Mouse (Mus musculus) lung, adult 18-20 months (tissue): Measurements from ENCODE around the gene Extl2.

ENCODE experiments used
- DNase-seq, 2 experiments: peaks; one replicate each; pipeline ENCODE4 v3.0.0; 2022; ENCODE audit warnings: mixed read lengths in 2 of 2

Gene Extl2

DNA sequence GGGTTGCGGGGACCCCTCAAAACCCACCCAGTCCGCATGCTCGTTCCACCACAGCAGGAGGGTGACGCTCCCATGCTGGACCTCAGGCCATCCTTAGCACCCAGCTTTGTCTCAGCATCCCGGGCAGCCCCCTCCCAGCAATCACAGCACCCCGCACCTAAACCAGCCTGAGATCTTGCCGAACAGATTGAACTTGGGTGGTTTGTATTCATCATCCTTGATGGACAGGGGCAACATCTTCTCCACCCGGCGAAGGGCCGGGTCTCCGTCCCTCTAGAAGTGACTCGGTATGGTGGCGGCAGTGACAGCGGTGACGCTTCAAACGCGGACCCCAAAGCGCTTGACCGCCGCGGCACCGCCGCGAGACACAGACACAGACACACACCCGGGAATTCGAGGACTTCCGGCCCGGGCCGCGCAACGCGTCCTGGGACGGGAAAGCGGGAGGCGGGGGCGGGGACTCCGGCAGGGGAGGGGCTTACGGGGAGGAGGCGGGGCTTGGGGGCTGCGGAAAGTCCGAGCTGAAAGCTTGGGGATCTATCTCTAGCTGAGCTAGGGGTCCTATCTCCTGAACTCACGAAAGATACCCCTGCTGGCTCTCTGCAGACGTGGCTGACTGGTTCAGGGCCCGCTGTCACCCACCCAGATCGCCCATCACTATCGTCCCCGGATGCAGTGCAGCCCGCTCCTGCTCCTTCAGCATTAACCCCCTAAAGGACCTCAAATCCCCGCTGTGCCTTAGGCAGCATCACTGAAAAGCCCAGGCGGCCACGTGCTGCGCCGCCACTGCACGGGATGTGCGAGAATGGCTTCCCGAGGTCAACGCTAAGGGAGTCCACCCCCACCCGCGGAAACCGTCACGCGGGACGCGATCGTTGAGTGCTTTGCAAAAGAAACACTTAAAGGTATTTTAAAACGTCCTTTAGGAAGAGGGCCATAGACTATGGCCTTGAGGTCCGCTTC lies at the start of gene Extl2, which contains the start of gene Slc30a7:
Gene Extl2 (plus strand): TSS at position 485 of the 963 bp plus-strand sequence.
Gene Slc30a7 (minus strand): TSS at position 429 of the 963 bp plus-strand sequence.
- peak; percentile 80 to 86 for DNase-seq

DNA sequence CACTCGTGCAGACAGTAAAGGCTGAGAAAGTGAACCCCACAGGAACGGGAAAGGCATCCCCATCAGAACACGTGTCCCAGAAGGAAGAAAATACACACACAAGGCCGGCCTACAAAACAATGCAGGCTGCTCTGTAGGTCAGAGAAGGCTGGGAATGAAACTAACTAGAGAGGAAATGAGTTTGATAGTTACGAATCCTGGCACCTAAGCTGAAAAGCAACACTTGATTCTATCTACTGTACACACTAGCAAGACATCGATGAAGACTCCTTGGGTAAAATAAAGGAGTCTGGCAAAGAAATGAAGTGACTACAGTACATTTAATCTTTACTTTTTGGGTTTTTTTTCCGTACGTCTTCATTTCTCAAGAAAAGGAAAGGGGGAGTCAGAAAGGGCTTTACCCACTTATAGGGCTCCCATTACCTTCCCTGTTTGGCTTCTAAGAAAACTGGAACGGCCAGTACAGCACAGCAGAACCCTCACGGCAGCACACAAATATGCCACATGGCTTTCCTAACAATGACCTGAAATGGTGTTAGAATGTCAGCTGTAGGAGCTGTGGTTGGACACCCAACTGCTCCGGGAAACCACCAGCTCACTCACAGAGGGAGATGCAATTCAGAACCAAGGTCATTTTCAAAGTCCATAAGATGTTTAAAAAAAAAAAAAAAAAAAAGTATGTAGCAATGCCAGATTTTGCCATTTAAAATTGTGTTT lies 45.8 kb upstream of the Extl2 start:
- no peak for DNase-seq

DNA sequence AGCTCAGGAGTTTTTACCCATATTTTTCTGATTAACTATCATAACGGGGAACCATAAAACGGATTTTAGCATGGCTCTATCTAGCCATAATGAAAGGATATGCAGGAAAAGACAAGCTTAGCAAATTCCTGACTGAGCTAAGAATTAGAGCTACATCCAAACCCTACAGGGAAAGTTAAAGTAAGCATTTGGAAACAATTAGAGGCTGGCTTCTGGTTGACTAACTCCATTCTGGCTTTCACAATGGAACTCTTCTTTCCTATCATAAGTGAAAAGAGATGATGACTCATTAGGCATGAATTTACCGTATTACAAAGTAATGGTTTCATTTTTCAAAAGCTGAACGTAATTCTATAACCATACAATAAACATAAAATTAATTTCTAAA lies 45.2 kb upstream of the Extl2 start:
- no peak for DNase-seq

DNA sequence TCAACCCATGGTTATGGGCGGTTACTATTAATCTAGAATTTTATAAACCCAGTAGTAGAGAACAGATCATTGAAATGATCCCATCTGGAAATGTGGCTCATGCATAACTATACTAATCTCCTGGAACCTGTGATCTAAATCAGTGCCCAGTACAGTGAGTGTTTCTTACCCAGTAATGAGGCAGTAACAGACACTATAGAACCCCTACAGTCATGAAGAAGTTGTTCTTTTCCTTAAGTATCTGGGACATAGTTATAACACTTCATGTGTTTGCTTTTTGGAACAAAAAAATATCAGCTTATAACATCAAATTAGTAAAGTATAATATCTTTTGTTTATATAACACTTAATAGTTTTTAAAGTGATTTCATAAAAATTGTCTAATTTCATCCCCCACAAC lies 43.7 kb upstream of the Extl2 start:
- no peak for DNase-seq

DNA sequence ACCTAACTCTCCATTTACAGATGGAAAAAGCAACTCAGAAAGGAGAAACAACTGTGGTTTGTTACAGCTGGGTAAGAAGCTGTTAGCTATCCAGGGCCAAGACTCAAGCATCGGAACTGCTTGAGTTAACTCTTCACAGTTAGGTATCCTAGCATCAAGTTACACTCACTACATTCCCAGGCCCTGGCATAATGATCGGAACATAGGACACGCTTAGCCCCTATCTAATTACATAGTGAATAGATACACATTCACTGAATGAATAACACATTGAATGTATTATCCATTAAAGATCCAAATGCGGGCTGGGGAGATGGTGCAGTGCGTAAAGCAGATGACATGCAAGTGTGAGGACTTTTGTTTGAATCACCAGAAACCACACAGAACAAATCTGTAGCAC lies 43.2 kb upstream of the Extl2 start:
- no peak for DNase-seq

DNA sequence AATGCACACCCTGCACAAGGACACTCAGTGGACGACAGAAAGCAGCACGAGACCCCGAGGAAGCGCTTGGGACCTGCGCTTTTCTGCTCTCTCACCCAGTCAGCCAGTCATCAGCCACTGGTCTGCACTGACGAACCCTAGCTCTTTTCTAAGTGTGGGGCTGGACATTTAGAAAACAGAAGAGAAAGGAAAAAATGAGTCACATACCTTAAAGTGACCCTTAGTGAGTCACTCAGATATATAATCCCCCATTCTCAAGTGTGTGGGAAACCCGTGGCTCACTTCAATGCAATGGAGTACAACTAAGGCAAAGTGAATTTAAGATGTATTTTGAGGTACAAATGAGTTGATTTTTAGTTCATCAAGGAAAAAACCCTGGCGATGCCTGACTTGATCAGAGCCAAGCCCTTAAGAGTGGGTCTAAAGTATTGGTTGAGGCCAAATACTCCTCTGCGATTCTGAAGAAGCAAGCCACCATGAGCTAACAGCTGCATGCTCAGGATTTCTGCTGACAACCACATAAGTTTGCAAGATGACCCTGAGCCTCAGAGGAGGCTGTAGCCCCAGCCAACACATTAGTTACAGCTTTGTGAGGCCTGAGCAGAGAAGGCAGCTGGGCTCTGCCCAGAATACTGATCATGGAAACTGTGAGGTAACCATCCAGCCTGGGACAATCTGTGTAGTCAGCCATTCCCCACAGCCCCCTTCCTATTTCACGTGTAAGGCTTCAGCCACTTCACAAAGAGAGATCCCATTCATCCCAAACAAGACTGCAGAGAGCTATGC lies 38.3 kb upstream of the Extl2 start:
- no peak for DNase-seq

DNA sequence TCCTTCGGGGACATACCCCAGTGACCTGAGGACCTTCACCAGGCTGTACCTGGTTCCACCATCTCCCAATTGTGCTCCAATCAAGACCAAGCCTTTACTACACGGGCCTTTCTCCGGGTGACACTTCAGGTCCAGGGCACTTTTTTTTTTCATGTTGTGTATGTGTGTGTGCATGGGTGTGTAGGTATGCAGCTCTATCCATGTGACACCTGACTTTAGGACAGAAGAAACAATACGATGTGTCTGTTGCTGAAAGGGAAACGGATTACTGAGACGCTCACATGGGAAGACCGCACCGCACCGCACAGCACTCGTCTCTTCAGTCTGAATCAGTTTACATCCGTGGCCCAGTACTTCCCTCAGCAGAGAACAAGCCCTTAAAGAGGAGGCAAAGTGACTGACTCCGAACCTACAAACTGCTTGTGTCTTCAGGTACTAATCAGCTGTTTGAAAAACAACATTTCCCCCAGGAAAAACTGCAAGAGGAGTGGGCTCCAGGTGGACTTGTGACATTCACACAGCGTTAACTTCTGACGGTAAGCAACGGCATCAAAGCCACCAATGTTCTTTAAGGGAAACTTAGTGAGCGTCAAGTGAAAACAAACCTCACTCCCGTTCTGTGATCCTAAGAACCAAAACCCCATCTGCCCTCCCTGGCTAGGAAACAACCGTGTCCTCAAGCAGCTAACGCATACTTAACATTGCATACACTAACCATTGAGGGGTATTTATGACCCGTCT lies 36.0 kb upstream of the Extl2 start:
- no peak for DNase-seq

DNA sequence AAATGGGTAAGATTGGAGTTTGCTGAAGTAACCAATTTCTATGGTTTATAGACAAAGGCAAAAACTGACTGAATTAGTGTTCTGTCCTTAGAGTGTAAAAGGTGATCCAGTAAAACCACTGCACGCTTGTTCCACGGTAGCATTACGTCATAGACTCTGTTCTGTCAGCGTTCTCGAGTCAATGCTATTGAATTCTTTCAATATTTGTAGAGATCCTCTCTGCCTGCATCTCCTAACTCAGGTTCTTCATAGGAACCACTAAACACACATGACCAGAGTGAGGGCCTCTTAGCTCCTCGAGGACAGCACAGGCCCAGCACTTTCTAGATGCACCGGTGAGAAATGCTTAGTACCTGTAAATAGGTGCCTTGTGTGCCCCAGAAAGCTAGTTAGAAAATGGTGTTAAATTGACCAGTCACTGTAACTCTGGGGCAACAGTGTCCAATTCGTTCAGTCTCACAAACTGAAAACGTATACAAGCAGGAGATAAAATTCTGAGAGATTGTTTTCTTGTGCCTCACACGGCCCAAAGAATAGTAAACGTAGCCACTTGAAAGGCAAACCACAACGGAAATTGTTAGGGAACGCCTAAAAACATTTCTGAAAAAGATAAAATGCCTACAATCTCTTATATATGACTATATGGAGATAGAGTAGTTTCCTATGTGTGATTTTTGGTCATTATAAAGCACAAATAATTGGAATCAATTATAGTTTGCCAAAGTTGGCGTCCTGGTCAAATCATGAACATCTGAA lies 35.2 kb upstream of the Extl2 start:
- DNase-seq: no peak

DNA sequence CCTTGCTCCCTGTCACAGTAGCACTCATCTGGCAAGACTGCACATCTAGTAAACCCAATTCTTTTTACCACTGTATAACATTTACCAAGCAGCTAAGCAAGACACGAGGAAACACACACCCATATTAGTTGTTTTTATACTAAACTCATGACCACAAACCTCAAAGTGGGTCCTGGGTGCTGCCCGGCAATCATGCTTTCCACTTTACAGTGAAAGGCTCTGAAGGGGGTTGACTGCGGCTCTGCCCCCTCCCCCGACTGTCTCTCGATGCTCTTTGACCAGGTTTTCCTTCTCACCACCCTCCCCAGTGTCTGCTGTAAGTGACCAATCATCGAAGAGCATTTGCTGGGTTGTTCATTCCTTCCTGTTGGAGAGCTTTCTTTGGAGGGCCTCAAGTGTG lies 33.0 kb upstream of the Extl2 start:
- DNase-seq: no peak

DNA sequence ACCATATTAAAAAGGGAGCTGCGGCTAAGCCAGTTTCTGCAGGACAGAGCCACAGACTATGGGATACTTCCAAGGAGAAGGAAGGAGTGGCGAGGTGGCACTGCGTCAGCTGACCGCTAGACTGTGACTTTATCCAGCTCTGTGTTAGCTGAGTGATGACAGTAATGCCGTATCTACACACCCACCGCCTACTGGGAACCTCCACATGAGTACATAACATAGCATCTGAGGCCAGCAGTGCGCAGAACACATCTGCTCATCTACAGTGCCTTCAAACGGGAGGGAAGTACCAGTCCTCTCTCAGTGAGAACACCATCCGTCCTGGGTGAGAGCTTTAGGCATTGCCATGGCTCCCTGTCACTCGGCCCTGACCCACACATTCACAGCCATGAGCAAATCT lies 32.3 kb upstream of the Extl2 start:
- no peak for DNase-seq

DNA sequence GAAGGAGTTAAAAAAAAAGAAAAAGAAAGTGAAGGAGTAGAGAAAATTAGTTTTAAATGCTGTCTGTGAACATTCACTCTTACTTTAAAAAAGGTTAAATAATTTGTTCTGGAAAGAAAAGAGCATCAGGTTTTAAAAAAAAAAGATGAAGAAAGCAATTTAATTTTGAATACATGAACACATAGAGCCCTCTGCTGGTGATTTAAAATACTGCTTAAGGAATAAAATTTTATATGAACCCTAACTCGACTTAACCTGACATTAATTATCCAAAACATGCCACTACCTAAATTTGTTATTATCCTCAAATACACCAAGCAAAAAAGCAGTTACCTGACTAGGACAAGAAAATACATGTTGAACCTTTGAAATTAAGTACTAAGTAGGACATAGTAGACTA lies 28.3 kb upstream of the Extl2 start:
- no peak for DNase-seq

DNA sequence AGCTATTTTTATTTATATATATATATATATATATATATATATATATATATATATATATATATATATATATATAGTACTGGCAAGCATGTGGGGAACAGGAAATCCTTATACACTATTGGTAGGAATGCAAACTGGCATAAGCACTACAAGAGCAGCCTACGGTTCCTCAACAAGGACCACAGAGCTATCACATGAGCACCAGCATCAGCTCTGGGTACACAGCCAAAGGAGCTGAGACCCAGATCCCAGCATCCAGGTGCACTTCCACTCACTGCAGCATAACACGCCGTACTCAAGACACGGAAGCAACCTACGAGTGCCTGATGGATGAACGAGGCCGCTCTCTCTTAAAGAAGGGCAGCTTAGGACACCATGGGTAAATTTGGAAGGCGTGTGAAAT lies 24.0 kb upstream of the Extl2 start:
- no peak for DNase-seq

DNA sequence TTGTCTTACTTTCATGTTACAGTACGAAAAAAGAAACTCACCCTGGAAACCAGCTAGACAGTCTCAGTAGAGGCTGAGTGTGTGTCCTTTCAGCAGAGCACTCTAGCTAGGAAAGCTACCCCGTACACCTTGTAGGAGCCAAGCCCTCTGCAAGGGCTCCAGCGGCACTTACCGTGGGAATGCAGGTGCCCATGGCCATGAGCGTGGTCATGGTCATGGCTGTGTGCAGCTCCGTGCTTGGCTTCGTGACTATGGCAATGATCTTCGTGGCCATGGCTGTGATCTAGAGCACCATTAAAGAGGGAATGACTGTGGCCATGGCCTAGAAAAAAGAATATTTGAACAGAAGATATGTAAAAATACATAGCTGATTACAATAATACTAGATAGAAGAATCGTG lies 22.6 kb upstream of the Extl2 start:
- no peak for DNase-seq

DNA sequence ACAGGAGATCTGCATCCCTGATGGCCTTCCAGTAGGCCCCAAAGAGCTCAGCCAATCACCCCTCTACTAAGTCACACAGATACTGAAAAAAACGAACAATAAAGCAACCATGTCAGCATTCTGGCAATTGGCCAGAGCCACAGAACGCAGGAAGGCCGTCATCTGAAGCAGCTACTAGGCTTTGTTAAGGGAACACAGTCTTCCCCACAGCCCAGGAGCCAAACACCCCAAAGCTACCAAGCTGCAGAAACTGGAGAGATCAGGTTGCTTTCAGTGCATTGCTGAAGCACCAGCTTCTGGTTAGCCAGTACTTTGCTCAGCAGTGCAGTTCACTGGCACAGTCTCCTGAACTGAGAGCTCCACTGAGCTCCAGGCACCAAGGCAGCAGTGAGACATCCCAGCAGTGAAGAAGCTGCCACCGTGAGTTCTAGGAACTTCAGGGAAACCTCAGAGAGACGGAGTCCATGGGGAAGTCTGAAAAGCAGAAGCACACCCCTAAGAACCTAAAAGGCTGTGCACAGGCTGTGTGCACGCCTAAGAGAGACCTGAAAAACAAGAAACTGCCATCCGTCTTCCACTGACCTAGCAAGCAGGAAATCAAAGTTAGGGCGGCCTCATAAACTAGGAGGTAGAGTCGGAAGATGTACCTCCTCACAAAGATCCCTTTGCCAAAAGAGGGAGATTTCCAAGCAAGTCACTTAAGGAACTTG lies 21.9 kb upstream of the Extl2 start:
- DNase-seq: peak in 1 of 2 experiments; percentile 10

DNA sequence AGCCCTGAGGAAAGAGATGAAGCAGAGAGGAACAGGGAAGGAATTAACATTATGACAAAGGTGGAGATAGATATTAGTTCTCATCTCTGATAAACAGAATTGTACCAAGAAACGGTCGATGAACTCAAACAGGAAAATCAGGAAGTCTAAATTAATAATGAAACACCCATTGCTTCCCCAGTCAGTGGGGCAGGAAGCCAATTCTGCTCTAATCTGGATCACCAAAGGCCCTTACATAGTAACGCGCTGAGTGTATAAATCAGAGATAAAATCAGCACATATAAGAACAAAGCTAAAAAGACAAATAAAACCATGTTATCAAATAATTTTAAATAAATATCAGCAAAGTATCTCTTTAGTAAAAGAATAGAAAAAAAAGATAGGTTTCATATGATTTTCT lies 15.2 kb upstream of the Extl2 start:
- DNase-seq: peak in 1 of 2 experiments; percentile 38

DNA sequence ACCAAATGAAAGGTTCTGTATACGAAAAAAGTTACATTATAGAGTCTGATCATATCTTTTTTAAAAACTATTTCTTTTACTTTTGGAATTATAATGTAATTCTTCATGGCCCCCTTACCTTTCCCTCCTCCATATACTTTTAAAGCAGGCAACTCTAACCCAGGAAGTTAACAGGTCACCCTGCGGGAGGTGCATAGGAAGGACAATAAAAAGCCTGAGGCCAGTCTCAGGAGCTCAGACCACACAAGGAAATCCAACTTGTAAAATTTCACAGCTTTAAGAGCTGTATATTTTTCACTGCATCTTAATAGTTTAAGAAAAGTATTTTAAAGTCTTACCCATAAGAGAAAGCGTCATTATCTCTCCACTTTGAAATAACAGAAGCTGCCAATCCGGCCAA lies 14.7 kb upstream of the Extl2 start:
- DNase-seq: no peak

DNA sequence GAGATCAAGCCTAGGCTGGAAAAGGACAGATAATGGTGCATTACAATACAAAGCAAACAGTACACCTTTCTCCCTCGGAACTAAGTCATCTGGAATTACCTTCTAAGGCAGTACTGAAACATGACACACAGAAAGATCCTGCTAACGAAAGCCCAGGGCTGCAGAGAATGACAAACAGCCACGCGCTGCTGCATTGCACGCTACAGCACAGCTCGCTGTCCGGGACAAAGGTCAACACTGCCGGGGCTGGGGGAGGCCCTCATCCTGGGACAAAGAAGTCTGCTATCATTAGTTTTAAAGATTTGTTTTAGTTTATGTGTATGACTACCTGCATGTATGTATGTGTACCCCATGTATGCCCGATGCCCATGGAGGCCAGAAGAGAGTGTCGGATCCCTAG lies 14.2 kb upstream of the Extl2 start:
- DNase-seq: no peak

DNA sequence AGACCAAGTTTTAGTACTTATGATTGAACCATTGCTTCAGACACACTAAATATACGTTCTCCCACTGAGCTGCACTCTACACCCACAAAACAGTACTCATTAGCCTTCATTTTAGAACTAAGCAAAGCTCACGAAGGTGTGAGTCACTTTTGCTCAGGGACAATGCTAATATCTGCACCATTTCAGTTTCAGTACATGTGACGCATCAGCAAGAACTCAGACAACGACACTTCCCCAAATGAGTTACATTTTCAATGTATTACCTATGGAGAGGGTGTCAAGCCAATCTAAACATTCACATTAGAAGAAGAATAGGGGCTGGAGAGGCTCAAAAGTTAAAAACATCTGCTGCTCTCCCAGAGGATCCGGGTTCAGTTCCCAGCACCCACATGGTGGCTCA lies 10.3 kb upstream of the Extl2 start:
- no peak for DNase-seq

DNA sequence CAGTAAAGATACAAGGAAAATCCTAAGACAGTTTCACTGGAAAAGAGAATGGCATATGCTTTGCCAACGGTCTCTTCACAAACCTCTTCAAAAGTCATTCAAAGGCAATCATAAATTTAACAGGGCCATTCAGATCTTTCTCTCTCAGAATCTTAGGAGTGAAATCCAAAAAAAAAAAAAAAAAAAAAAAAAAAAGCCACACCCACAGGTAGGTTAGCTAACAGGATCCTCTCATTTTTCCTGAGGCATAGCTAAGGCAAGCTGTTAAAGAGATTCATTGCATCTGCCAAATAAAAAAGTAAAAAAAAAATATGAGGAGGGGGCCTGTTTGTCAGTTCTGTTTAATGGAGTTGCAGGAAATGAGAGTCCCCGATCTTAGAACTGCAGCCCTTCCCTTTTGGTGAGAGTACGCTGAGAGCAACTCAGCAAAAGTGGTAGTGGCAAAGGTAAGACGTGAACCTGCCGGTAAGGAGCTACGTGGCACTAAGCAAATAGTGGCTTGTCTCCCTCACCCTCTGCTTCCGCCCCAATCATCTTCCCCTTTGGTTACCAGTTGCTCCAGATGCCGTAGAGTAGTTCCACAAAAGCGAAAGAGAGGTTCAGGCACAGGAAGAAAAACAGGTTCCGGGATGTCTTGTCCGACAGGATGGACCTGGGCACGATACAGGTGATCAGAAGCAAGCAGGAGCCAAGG lies 831 bp upstream of the Extl2 start:
- peak; percentile 30 to 61 for DNase-seq

DNA sequence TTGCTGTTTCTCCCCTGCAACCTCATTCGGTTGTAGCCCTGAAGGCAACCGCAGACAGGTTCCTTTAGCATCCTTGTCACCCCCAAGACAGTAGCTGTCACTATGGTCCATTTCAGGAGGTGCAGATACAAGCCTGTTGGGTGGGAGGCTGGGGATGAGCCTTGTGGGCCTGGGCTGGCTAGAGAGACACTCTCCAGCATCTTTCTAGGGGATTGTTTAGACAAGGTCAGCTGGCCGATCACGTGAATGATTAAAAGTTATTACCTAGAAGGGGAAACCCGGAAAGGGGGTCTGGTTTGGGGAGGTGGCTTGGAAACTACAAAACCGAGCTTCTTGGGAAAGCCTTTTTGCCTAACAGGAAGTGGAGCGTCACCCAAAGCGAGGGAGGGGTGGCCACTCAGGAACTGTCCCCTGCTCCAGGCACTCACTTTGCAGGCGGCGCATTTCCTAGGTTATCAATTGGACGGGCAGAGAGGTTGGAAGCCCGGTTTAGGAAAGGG lies 729 bp downstream of the Extl2 start:
- DNase-seq: peak; percentile 77 to 81
